Comparison of ENCODE assay signal across 11 mouse cellular contexts in genomic region chr2:79454786-79455446, GRCm38 (mm10). TPM values are rescaled to one million over a fixed set of nuclear protein-coding genes. Genes with fewer than 3 reads are reported as not detected.
DNase-seq lines count a peak whose midpoint lies in the region; ATAC-seq and TF ChIP-seq lines count a peak whose summit lies in the region.
"Had no signal": no experiment of that assay in that cellular context is flagged by ENCODE, and none has a peak within 500 bp of the region (broad histone marks: within the 10 kb centered on the region; RNA-seq: fewer than 3 reads in every experiment).

No protein-coding gene starts in this region.

- H3K36me3 ChIP-seq in embryonic facial prominence, embryonic 11.5 days (replicated peaks; ENCODE audit: control insufficient read depth, insufficient read depth, low read depth, low read length) = no peaks in the 10 kb centered on the region
- no peaks in the 10 kb centered on the region for H3K36me3 ChIP-seq in hindbrain, postnatal 0 days (ENCODE audit: insufficient read depth, low read length)
- no peaks in the 10 kb centered on the region for H3K36me3 ChIP-seq in neural tube, embryonic 15.5 days
- H3K36me3 ChIP-seq: liver, embryonic 13.5 days had no signal

- H3K27ac ChIP-seq in embryonic facial prominence, embryonic 11.5 days (replicated peaks; ENCODE audit: low read depth, low read length) = no peak overlapping the region
- H3K27ac ChIP-seq in hindbrain, postnatal 0 days = peak overlapping the region; percentile 84
- H3K27ac ChIP-seq in neural tube, embryonic 15.5 days (replicated peaks) = peak overlapping the region; percentile 50; the same call in 1 of the 2 replicates
- H3K27ac ChIP-seq: liver, embryonic 13.5 days had no signal

- H3K9me3 ChIP-seq in embryonic facial prominence, embryonic 11.5 days (replicated peaks; ENCODE audit: control insufficient read depth, low read length) = no peaks in the 10 kb centered on the region
- no peaks in the 10 kb centered on the region for H3K9me3 ChIP-seq in hindbrain, postnatal 0 days (ENCODE audit: low read length)
- no peaks in the 10 kb centered on the region for H3K9me3 ChIP-seq in neural tube, embryonic 15.5 days (replicated peaks)
- H3K9me3 ChIP-seq: liver, embryonic 13.5 days had no signal

- no peak for ATAC-seq in embryonic facial prominence, embryonic 11.5 days (replicated peaks; ENCODE audit: insufficient number of reproducible peaks, low FRiP score, low TSS enrichment, low read depth)
- no peak for ATAC-seq in hindbrain, postnatal 0 days
- ATAC-seq in neural tube, embryonic 15.5 days (ENCODE audit: low FRiP score) = no peak
- ATAC-seq: activated CD4-positive, CD25-positive, alpha-beta regulatory T cell, adult 4 months had no signal

- 10% methylated on average over 15 of the region's 15 CpGs for WGBS in embryonic facial prominence, embryonic 11.5 days
- 6% methylated on average over 15 of the region's 15 CpGs for WGBS in hindbrain, postnatal 0 days
- WGBS in neural tube, embryonic 15.5 days = 10% methylated on average over 15 of the region's 15 CpGs

- peak; percentile 40 to 50 for DNase-seq in frontal cortex, postnatal 36 days (ENCODE audit: low spot score in 2 of 2)
- no peak for DNase-seq in frontal cortex, adult 2 months (ENCODE audit: extremely low spot score in 1 of 2, low spot score in 1 of 2)
- no peak for DNase-seq in embryonic facial prominence, embryonic 11.5 days (ENCODE audit: low spot score)
- DNase-seq in hindbrain, postnatal 0 days (ENCODE audit: low spot score) = peak; percentile 58
- DNase-seq in yolk sac, embryonic 10.5 days (ENCODE audit: low spot score) = no peak
- DNase-seq in thymus, postnatal 36 days = no peak
- DNase-seq in natural killer cell, adult 2 months (ENCODE audit: low spot score in 2 of 2) = no peak

- H3K4me1 ChIP-seq in embryonic facial prominence, embryonic 11.5 days (ENCODE audit: control insufficient read depth, insufficient read depth, low read length) = peaks cover 2% of the 10 kb centered on the region; the same call in 1 of the 2 replicates
- peaks cover 7% of the 10 kb centered on the region; the same call in 1 of the 2 replicates for H3K4me1 ChIP-seq in hindbrain, postnatal 0 days (ENCODE audit: insufficient read depth, low read length)
- peaks cover 43% of the 10 kb centered on the region for H3K4me1 ChIP-seq in neural tube, embryonic 15.5 days
- H3K4me1 ChIP-seq: liver, embryonic 13.5 days had no signal

- H3K27me3 ChIP-seq in embryonic facial prominence, embryonic 11.5 days (ENCODE audit: control insufficient read depth, insufficient read depth, low read length) = peaks cover 57% of the 10 kb centered on the region
- H3K27me3 ChIP-seq in hindbrain, postnatal 0 days (ENCODE audit: insufficient read depth, low read length) = peaks cover 11% of the 10 kb centered on the region; the same call in 1 of the 2 replicates
- peaks cover 46% of the 10 kb centered on the region for H3K27me3 ChIP-seq in neural tube, embryonic 15.5 days (replicated peaks)

- H3K4me2 ChIP-seq in embryonic facial prominence, embryonic 11.5 days (ENCODE audit: low read depth, low read length) = no peak overlapping the region
- peak overlapping the region; percentile 59 for H3K4me2 ChIP-seq in hindbrain, postnatal 0 days (ENCODE audit: low read depth, low read length)
- H3K4me2 ChIP-seq in neural tube, embryonic 15.5 days = peak overlapping the region; percentile 75

- H3K4me3 ChIP-seq in embryonic facial prominence, embryonic 11.5 days (ENCODE audit: low read depth, low read length) = peak overlapping the region; percentile 3; the same call in 1 of the 2 replicates
- peak overlapping the region; percentile 42 for H3K4me3 ChIP-seq in hindbrain, postnatal 0 days (ENCODE audit: low read length)
- peak overlapping the region; percentile 43 for H3K4me3 ChIP-seq in neural tube, embryonic 15.5 days (replicated peaks)

- no peak for TF ChIP-seq CTCF in hindbrain, postnatal 0 days (IDR thresholded peaks at IDR 0.05; ENCODE audit: low read depth)

- no peak overlapping the region; the same call in 1 of the 2 replicates for H3K9ac ChIP-seq in embryonic facial prominence, embryonic 11.5 days (replicated peaks; ENCODE audit: low read length)
- peak overlapping the region; percentile 46 for H3K9ac ChIP-seq in hindbrain, postnatal 0 days (replicated peaks; ENCODE audit: low read length)
- H3K9ac ChIP-seq in neural tube, embryonic 15.5 days (replicated peaks) = peak overlapping the region; percentile 42
- H3K9ac ChIP-seq: liver, embryonic 13.5 days had no signal

RNA-seq across cellular contexts. Expression of gene Neurod1, which starts 1.6 kb away (rescaled TPM):
- polyA plus RNA-seq in frontal cortex, adult 2 months (2012; rRNA removed) = 10.1 and 11.0 TPM in 2 replicates
- 23.6 and 28.1 TPM in 2 replicates for polyA plus RNA-seq in embryonic facial prominence, embryonic 11.5 days (2014; fragmentation: Nextera tagmentation; extraction: Ambion mirVana)
- total RNA-seq in hindbrain, postnatal 0 days (2014; rRNA removed) = 42.4 and 56.0 TPM in 2 replicates
- 85.9 and 96.3 TPM in 2 replicates for polyA plus RNA-seq in hindbrain, postnatal 0 days (2015; fragmentation: Nextera tagmentation; extraction: Ambion mirVana)
- 11.0 and 16.9 TPM in 2 replicates for polyA plus RNA-seq in neural tube, embryonic 15.5 days (2015; fragmentation: Nextera tagmentation; extraction: Ambion mirVana)
- polyA plus RNA-seq: activated CD4-positive, CD25-positive, alpha-beta regulatory T cell, adult 4 months; kidney, adult 2 months; liver, embryonic 13.5 days had no signal

RNA-seq across cellular contexts. Expression of gene Cerkl, which starts 1.7 kb away (rescaled TPM):
- 2.2 and 2.6 TPM in 2 replicates for polyA plus RNA-seq in frontal cortex, adult 2 months (2012; rRNA removed)
- 2.5 and 2.8 TPM in 2 replicates for polyA plus RNA-seq in embryonic facial prominence, embryonic 11.5 days (2014; fragmentation: Nextera tagmentation; extraction: Ambion mirVana)
- total RNA-seq in hindbrain, postnatal 0 days (2014; rRNA removed) = 0.40 and 2.1 TPM in 2 replicates
- polyA plus RNA-seq in hindbrain, postnatal 0 days (2015; fragmentation: Nextera tagmentation; extraction: Ambion mirVana) = 2.5 and 3.3 TPM in 2 replicates
- 0.69 and 2.0 TPM in 2 replicates for polyA plus RNA-seq in neural tube, embryonic 15.5 days (2015; fragmentation: Nextera tagmentation; extraction: Ambion mirVana)

Comparison
In these comparisons a context has a peak if more than half of its experiments do, and no peak if none do; other contexts are left out.
1. DNase-seq: peak in frontal cortex, postnatal 36 days (2 of 2) and hindbrain, postnatal 0 days (single experiment); none in frontal cortex, adult 2 months (0 of 2), embryonic facial prominence, embryonic 11.5 days (single experiment), yolk sac, embryonic 10.5 days (single experiment), thymus, postnatal 36 days (0 of 2) and natural killer cell, adult 2 months (0 of 2).
2. Peak in every context shown above with its lines, with median percentiles within 50 percentile points of each other: H3K4me3 ChIP-seq.